Mouse (Mus musculus) embryo, embryonic 9.5 days (tissue): ENCODE measurements around the gene Cdc34b.
"Not testable (repeated sequence)": the region's sequence is repeated elsewhere in the genome, so short reads cannot be mapped to it uniquely, and the experiment has no call there.

Experiments used
- DNase-seq: peaks from one replicate; pipeline ENCODE4 v3.0.0-alpha.2; 2017; ENCODE audit errors: extremely low spot score

The Cdc34b gene

DNA sequence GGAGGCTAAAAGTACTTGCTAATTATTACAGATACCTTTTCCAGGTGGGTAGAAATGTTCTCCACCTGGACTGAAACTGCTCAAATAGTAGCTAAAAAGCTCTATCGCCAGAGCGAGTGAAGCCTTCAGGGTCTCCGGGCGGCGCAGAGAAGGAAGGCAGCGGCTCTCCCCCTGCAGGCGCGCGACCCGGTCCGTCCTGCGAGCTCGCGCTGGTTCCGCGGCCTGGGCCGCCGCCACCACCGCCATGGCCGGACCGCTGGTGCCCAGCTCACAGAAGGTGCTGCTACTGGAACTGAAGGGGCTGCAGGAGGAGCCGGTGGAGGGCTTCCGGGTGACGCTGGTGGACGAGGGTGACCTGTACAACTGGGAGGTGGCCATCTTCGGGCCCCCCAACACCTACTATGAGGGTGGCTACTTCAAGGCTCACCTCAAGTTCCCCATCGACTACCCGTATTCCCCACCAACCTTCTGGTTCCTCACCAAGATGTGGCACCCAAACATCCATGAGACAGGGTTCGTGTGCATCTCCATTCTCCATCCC lies at the start of gene Cdc34b:
Gene Cdc34b (plus strand): TSS at position 51 of the 541 bp plus-strand sequence.
- DNase-seq = no peak

DNA sequence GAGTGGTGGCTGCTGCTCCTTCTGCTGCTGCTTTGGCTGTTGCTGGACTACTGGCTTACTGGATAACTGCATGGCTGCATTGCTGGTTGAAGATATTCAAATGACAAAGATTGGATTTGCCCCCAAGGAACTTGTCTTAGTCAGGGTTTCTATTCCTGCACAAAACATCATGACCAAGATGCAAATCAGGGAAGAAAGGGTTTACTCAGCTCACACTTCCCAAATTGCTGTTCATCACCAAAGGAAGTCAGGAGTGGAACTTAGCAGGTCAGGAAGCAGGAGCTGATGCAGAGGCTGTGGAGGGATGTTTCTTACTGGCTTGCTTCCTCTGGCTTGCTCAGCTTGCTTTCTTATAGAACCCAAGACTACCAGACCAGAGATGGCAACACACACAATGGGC lies 49.1 kb upstream of the Cdc34b start:
- not testable (repeated sequence) for DNase-seq

DNA sequence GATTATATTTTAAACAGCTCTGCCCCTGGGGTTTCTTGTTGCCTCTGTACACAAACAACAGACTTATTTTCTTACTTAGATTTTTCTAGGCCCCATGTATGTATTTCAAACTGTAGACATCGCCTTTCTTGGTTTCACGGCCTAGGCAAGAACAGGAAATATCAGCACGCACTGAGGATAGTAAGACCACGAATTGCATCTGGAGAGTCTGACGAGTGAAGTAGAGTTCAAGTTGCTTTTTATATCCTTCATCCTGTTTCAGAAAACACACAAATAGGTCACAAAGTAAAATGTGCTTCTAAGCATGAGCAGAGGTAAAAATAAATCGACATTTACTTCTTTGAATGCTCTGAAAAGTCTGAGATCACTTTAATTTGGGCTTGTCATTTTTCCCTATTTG lies 46.1 kb upstream of the Cdc34b start:
- DNase-seq = no peak

DNA sequence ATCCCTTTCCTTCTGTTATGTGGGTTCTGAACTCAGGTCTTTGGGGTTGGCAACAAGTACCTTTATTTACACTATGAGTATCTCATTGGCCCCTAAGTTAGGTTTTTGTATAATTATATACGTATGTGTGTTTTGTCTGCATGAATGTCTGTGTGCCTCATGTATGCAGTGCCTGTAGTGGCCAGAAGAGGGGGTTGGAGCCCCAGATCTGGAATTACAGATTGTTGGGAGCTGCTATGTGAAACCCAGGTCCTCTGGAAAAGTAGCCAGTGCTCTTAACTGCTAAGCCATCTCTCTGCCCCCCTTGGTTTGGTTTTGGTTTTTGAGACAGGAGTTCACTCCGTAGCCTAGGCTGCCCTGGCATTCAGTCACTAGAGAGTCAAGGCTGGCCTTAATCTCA lies 44.4 kb upstream of the Cdc34b start:
- no peak for DNase-seq

DNA sequence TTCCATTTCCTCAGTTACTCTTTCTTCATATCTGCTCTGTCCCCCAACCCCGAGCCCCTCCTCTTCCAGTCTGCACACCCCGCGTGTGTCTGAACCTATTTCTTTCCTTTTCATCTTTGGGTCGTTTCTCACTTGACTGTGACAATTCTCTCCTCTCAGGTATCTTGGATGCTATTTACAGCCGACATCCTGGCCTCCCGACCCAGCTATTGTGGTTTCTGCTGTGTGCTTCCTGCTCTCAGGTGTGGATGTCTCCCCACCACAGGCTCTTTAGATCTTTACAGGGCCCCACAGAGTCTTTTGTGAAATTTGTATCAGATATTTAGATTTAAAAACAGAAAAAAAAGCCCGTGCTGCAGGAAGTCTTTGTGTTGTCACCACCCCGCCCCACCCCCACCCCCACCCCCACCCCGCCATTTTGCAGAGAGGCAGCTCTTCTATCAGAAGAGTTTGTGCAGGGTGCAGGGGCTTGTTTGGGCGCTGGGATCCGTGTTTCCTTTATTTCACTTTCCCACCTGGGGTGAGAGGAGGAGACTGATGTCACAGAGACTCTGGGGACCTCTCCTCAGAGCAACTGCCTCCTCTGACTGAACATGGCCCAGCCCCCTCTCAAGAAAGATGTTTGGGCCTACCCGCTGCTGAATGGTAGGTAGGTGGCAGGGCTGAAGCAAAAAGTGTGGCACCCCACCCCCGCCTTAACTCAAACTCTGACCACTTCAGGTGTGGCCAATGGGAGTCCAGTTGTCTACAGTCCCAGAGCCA lies 43.7 kb upstream of the Cdc34b start:
- no peak for DNase-seq

DNA sequence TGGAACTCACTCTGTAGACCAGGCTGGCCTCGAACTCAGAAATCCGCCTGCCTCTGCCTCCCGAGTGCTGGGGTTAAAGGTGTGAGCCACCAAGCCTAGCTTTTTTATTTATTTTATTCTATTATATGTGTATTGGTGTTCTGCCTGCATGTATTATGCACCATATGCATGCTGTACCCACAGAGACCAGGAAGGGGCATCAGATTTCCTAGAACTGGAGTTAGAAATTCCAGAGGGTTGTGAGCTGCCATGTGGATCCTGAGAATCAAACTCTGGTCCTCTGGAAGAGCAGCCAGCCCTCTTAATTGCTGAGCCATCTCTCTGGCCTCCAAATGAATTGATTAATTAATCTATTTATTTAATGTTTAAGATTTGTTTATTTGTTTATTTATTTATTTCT lies 42.2 kb upstream of the Cdc34b start:
- DNase-seq = no peak

DNA sequence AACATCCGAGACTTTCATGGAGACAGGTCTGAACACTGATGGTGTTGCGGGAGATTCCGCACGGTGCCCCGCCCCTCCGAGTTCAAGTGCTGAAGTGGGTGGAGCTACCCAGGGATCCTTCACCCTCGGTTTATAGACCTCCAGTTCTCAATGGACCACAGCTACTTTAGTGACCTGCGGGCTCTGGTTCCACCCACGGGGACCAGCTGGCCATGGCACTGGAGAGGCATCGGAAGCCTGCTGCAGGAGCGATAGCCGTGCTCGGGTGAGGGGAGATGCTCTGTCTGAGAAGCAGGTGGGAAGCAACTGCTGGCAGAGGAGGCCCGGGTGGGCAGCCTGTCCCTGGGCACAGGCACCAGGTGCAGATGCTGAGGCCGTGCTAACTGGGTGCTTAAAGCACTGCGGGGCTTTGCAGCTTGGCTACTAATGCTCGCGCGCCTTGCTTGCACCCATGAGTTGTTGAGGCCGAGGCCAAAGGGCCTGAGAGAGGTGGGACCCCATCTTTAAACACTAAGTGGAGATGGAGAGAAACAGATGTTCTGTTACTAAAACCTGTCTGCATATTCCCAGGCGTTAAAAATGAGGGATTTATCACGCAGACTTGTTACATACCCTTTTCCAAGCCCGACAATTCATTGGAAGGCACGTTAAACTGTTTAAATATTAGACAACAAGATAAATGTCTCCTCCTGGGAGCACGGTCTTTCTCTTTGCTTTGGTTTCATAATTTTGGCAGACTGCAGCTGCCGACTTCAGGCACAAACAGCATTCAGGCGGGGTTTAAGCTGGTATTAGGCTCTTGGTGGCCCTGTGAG lies 40.0 kb upstream of the Cdc34b start:
- DNase-seq = no peak

DNA sequence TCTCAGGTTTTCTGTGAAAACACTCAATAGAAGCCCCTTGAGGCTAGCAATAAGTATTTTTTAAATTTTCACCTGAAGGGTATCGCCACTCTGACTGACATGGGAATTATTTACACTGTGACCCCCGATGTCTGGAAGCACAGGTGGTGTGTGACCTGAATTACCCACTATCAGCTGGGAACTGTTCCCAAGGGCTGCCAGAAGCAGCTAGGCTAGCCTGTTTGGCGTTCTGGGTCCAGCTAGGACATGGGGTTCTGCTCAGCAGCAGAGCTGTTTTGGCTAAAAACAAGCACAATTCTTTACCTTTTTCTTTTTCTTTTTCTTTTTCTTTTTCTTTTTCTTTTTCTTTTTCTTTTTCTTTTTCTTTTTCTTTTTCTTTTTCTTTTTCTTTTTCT lies 39.4 kb upstream of the Cdc34b start:
- DNase-seq = no peak

DNA sequence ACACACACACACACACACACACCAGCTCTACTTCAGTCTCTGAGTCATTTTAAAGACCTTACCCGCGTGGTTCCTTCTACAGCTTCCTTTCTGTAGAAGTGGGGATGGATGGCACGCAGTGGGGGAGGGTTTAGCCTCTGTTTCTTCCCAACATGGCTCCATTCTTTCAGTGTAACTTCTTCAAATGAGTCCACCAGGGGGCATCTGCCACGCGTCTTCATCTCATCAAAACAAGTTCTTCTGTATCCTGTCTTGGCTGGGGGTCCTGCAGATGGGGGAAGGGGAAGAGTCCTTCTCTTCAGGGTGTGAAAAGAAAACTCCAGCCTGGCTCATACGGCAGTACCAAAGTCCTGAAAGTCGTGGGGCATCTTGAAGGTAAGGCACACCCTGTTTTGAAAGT lies 37.6 kb upstream of the Cdc34b start:
- DNase-seq = no peak

DNA sequence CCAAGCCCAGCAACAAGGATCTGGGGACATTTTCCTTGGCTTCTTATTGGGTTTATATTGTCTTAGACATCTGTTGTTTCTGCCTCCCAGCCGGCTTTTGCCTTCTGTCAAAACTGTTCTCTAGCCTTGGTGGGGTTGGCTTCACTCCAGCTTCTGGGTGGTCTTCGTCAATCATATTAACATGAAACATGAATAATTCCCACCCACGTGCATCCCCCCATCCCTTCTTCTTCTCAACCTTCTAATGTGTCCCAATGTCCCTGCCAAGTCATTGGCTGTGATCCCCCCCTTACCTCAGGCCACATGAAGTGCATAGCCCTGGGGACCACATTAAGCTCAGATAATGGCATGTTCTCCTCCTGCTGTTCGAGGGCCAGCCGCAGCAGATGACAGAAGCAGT lies 37.1 kb upstream of the Cdc34b start, which contains the start of gene Gm11541:
Gene Gm11541 (minus strand): TSS at position 28 of the 400 bp plus-strand sequence.
- no peak for DNase-seq

DNA sequence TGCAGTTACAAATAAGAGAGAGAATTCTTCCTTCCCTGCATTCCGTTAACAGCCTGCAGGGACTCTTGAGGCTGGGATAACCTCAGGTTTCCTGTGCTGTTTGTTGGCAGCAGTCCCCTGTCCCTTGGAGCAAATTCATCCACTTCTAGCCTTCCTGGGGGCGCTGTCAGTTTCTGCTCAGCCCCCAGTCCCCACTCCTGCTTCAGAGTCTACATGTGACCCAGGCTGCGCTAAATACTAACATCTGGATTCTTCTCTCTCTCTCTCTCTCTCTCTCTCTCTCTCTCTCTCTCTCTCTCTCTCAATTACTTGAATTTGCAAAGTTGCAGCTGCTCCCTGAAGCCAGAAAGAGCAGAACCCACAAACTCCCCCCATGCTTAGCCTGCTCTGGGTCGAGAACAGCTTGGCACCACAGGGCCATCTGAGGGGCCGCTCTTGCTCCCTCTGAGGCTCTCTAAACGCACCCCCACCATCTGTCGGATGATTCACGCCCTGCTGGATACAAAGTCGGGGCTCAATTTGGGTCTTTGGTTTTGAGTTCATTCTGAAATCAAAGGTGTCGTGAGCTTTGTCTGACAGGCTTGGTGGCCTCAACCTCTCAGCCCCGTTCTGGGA lies 28.2 kb upstream of the Cdc34b start:
- no peak for DNase-seq

DNA sequence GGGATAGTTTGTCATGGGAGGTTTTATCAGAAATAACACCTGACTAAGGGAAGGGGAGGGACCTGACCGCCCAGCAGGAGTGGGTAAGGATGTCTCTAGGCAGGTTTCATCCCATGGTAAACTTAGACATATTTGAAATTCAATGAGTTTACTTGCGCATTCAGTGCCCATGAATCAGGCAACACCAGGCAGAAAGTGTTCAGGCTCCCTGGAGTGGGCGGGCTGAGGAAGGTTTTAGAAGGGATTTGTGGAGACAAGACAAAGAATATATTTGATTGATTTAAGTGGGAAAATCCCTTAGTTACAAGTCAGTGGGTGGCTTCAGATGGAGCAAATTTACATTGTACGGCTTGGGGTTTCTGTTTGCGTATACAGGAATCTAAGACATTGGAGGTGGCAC lies 26.0 kb upstream of the Cdc34b start:
- DNase-seq = no peak

DNA sequence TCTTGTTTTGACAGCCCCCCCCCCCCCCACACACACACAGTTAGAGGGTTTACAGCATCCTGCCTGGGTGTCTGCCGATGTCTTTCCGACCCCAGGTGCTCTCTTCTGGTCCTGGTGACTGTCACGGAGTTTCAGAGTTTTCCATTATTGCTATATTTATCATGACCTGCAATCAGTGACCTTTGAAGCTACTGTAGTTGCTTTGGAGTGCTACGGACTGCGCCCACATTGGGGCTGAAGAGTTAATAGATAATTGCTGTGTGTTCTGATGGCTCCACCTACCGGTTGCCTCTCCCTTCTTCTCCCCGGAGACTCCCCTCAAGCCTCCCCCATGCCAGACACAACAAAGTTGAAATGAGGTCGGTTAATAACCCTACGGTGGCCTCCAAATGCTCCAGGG lies 24.8 kb upstream of the Cdc34b start:
- peak; percentile 65 for DNase-seq

DNA sequence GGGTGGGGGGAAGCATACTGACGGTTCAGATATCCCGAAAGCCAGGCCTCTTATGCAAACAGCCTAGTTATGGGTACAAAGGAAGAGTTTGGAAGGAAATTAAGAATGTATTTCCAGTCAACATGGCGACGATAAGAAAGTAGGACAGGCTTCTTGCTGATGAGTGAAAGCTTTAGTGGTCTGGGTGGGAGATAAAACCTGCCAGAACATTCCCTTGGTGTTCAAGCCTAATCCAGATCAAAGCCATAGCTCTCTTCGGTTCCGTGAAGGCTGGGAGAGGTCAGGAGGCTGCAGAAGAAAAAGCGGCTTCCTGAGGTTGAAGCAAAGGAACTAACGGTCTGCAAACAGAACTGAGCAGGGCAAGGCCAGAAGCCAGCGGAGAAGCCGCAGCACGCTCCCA lies 24.3 kb upstream of the Cdc34b start:
- no peak for DNase-seq

DNA sequence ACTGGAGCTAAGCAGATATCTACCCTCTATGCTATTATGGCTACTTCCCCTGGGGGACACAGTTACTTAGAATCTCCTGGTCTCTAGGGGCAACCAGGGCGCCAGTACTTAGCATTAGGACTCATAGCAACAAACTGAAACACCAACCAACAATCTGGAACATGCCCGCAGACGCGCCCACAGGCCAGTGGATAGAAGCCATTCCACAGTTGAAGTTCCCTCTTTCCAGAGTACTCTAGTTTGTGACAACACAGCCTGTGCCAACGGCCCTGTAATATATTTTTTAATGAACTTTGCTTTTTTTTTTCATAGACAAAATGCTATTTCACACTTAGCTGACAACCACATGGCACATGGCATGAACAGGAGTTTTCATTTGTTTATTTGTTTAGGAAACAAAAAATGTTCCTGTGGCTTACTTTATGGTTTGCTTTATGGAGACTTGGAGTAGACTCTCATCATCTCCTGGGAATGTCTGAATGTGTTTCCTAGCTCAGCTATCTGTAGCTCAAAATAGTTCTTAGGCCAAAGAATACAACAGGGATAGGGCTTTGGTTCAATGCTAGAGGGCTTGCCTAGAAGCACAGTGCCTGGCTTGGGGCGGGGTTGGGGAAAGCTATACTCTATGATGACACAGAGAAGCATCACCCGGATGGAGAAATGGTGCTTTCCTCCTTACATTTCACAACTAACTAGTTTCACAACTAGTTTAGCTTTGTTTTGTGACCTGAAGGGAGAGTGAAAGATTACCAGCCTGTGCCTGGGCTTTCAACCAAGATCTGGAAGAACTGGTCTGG lies 23.3 kb upstream of the Cdc34b start:
- DNase-seq = no peak

DNA sequence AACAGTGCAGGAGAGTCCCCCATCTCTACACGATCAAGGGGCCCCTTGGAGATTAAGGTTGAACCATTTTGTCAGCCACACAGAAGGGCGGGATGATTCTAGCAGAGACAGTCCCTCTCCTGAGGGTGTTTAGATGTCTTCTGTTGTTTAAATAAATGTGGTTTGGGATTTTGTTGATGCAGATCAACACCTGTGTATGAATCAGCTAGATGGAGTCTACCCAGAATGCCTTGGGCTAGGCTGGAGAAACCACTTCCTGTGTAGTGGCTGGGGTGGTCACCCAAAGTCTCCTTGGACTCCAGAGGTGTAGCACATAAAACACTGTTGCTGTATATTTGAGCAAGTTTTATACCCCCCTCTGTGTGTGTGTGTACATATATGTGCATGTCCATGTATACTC lies 22.4 kb upstream of the Cdc34b start:
- DNase-seq = no peak

DNA sequence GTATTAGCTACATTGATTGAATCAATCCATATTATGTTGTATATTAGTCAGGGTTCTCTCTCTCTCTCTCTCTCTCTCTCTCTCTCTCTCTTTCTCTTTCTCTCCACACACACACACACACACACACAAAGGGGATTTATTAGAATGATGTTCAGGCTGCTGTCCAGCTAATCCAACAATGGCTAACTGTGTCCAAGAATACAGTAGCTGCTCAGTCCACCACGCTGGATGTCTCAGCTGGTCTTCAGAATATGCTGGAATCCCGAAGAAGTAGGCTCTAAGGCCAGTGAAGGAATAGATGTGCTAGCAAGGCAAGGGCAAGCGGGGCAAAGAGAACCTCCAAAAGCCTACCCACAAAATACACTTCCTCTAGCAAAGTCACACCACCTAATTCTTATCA lies 14.3 kb upstream of the Cdc34b start:
- DNase-seq = no peak

DNA sequence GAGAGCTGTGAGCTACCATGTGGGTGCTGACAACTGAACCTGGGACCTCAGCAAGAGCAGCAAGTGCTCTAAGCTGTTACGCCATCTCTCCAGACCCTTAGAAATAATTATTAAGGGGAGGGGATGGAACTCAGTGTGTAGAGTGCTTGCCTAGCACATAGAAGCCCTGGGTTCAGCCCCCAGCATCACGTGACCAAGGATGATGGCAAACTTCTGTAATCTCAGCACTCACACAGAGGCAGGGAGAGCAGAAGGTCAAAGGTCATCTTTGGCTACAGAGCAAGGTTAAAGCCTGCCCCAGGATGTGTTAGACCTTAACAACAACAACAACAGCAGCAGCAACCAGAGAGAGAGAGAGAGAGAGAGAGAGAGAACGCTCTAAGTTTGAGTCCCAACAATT lies 13.0 kb upstream of the Cdc34b start:
- no peak for DNase-seq

DNA sequence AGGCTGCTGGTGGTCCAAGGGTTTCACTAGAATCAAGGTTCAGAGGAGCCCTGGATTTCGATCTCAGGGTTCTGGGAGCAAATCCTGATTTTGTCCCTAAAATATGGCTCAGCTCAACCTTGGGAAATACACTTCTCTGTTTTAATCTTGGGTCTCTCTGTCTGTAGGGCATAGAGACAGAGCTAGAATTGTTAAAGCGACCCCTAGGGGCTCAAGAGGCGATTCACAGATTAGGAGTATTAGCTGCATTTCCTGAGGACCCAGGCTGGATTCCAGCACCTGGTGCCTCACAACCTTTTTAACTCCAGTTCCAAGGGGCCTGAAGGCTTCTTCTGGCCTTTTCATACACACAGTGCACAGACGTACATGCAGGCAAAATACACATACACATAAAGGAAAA lies 12.0 kb upstream of the Cdc34b start:
- no peak for DNase-seq

DNA sequence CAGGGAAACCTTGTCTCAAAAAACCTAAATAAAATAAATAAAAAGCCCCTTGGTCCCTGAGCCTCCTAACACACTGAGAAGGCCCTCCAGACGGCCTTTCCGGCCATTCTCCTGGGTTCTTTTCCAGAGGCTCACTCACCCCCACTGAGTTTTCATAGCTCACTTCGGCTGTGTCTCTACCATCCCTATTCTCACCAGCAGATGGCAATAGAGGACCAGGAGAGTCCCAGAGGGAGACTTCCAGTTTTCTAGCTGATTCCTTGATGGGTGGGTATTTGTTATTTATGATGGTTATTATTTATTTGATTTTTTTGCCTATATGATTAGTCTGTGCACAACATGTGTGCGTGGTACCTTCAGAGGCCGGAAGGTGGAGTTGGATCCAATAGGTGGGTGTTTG lies 11.3 kb upstream of the Cdc34b start:
- DNase-seq = peak; percentile 66

DNA sequence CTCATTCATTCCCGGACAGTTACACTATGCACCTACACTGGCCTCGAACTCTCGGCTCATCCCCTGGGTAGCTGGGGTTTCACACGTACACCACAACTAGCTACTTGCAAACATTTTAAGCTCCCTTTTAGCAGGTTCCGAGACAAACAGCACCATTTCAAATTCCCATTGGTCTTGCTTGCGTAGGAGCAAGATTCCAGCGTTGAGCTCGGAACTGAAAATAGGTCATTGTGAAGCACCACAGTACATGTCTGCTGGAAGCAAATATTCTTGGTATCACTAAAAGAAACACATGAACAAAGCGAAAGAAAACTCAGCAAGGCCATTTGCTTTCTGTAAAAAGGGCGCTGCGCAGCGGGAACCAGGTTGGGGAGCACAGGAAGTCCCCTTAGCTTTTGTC lies 10.4 kb upstream of the Cdc34b start:
- DNase-seq = no peak

DNA sequence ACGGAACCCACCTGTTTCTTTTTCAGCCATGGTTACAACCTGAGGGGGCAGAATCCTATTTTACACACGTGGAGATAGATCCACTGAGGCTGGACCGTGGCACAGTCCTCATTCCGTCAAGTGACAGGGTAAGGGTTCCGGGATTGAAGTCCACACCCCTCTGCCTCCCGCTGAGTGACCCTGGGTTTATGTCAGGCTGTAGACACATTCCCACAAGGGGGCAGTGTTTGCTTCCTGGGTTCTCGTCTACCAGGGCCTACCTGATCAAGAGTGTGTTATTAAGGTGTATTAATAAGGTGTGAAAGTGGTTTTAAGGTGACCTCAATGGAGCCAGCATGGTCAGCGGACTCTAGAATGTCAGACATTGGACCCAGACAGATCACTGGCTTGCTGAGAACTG lies 8.8 kb upstream of the Cdc34b start:
- DNase-seq = no peak
